Mouse (Mus musculus) testis, adult 2 months (tissue): ENCODE results near the gene Tmtc1.

Experiments used
- CTCF ChIP-seq: fragments of 200-500 bp; IDR thresholded peaks from 2 replicates; pipeline ENCODE4 v1.5.1; 2012; ENCODE audit warnings: low read depth, mild to moderate bottlenecking, inconsistent platforms, low read length, moderate library complexity; ENCODE audit not compliant: control insufficient read depth, insufficient read depth, insufficient replicate concordance
- POLR2A ChIP-seq: fragments of 200-500 bp; IDR thresholded peaks from 2 replicates; pipeline ENCODE4 v1.6.1; 2012; ENCODE audit warnings: low read depth, mild to moderate bottlenecking, inconsistent platforms, low read length, moderate library complexity; ENCODE audit not compliant: control insufficient read depth

GRCm38 (mm10) chr6:148401031-148401430, 43.2 kb downstream of the Tmtc1 start:
- TF ChIP-seq CTCF (no peak), POLR2A (no peak)
